Mouse (Mus musculus) 3134 (cell line): Measurements from ENCODE around the gene Gpr82.

Experiments used
- DNase-seq: peaks from one replicate; pipeline ENCODE4 v3.0.0-alpha.2; 2011; ENCODE audit warnings: low spot score; ENCODE audit not compliant: insufficient read length; ENCODE audit errors: extremely low read depth

Gene Gpr82

DNA sequence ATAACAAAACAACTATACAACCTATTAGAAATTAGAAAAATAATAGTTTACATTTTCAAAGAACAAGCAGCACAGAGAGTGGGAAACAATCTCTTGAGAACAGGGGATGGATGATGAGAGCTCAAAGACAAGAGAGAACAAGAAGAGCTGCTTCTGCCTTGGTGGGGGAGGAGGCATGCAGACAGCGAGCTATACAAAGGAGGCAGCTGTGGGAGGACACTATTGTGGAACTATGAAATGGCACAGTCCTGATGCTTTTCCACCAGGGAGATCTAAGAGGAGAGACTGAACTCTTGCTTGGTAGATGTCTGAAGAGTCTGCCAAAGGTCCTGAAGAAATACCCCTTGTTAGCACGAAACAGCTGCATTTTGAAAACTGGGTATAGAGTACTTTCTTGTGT, 27.2 kb downstream of the Gpr82 start:
- DNase-seq, result no peak

DNA sequence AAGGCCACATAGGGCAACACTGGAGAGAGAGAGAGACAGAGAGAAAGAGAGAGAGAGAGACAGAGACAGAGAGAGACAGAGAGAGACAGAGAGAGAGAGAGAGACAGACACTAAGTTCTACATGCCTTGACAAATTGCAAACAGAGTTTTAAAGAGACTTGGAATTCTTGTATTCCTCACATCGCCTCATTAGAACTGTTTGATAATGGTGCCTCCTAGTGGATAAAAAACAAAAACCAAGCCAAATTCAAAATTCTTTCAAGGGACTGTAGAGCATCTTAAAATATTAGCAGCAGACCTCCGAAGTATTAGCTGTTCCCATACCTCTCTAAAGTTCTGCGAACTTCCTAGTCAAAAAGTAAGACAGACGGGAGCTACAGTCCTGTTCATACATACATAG, 30.7 kb downstream of the Gpr82 start:
- no peak for DNase-seq

DNA sequence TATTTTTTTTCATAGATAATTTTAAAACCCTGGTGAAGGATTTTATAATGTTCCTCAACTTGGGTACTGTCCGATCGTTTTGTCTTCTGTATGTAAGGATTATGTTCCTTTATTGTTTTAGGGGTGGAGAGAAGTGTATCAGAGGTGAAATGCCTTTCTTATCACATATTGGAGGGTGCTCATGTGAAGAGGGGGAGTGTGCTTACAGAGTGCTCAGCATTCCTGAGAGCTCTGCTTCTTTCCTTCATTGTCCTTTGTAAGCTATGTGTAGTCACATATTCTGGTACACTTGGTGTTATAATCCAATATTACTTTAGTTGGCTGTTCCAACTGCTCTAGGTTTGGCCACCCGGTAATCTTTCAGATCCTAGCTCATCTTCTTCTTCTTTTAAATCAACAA, 39.5 kb downstream of the Gpr82 start:
- no peak for DNase-seq

DNA sequence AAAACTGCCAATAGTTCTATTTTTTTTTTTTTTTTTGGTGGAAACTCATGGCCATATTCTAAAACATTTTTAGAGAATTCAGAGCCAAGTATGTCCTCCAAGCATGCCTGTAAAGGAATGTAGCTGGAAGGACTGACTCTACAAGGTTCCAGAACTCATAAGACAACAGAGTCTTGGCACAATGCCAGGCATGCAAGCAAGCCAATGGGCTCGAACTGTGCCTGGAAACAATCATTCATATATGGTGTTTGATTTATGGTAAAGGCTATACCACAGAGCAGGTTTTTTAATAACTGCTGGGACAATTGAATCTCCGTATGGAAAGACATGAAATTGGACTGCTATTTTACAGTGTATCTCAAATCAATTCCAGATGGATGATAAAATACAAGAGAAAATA, 43.9 kb downstream of the Gpr82 start:
- no peak for DNase-seq

DNA sequence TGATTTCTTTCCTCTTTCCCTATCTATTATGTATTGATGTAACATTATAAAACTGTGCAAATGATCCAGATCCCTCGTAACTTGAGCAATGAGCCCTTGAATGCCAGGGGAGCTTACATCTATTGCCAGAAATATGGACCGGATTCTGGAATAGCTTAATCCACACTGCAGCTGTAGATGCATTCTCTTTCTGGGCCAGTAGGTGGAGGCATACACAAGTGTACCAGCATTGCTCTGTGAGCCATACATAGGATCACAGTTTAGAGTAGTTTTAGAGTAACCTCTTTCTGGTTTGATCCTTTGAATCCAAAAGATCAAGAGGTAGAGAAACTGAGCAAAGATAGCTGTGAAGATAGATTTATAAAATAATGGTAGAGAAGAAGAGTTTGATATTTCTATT, 49.0 kb downstream of the Gpr82 start:
- peak; percentile 5 for DNase-seq
